Comparison of ENCODE assay signal across 14 mouse cellular contexts in the genomic region with DNA sequence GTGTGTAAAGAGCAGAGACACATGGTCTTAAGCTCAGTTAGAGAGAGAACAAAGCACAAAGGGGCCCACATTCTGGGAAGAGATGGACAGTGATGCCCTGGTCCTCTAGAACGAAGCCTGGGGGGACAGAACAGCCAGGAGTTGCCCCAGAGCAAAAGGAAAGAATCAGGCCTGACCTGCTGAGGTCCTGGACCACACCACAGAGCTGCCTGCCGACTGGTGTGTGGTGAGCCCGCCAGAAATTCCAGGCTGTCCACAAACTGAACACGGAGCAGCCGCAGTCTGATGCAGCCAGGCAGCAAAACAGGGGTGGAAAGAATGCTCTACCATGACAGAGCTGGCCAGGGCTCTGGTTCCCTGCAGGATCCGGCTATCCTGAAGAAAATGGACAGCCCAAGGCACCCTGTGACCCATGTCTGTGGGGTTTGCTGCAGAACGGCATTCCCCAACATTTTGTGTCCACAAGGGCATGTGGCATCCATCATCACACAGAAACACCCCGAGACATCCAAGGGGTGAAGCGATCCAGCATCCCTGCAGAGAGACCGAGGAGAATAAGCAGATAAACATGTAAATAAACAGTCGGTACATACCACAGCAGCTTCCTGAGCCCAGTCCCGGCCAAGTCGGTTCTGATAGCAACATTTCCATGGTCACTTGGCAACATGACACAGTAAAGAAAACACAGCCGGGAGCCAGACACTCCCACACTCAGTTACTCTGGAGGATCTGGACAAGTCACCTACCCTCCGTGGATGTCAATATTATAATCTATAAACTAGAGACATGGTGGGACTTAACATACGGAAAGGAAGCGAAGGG.
DNase-seq lines count a peak whose midpoint lies in the region; ATAC-seq and TF ChIP-seq lines count a peak whose summit lies in the region.
"Had no signal": no experiment of that assay in that cellular context is flagged by ENCODE, and none has a peak within 500 bp of the region (broad histone marks: within the 10 kb centered on the region; RNA-seq: fewer than 3 reads in every experiment).

No protein-coding gene starts in this region.

- H3K4me3 ChIP-seq in embryonic facial prominence, embryonic 15.5 days (replicated peaks): no peak overlapping the region
- H3K4me3 ChIP-seq in embryonic facial prominence, embryonic 10.5 days: no peak overlapping the region
- H3K4me3 ChIP-seq in liver, postnatal 0 days (ENCODE audit: low read depth, low read length): no peak overlapping the region
- H3K4me3 ChIP-seq in liver, embryonic 12.5 days: no peak overlapping the region
- H3K4me3 ChIP-seq in lung, adult 2 months (replicated peaks; ENCODE audit: extremely low read depth, low read depth, low read length): peak overlapping the region; percentile 17
- H3K4me3 ChIP-seq in hindbrain, embryonic 12.5 days: no peak overlapping the region
- H3K4me3 ChIP-seq: layer of hippocampus, adult 2 months had no signal

- H3K36me3 ChIP-seq in embryonic facial prominence, embryonic 15.5 days: no peaks in the 10 kb centered on the region
- no peaks in the 10 kb centered on the region for H3K36me3 ChIP-seq in embryonic facial prominence, embryonic 10.5 days (replicated peaks)
- no peaks in the 10 kb centered on the region for H3K36me3 ChIP-seq in liver, postnatal 0 days (replicated peaks; ENCODE audit: insufficient read depth, low read length)
- no peaks in the 10 kb centered on the region for H3K36me3 ChIP-seq in liver, embryonic 12.5 days
- no peaks in the 10 kb centered on the region for H3K36me3 ChIP-seq in hindbrain, embryonic 12.5 days

- H3K9me3 ChIP-seq in embryonic facial prominence, embryonic 15.5 days (replicated peaks): no peaks in the 10 kb centered on the region
- H3K9me3 ChIP-seq in embryonic facial prominence, embryonic 10.5 days: 0 out of 2 replicates have a peak, but pooled peaks cover 9% of the 10 kb centered on the region
- H3K9me3 ChIP-seq in liver, postnatal 0 days (ENCODE audit: low read length): peaks cover 2% of the 10 kb centered on the region; the same call in 1 of the 2 replicates
- H3K9me3 ChIP-seq in liver, embryonic 12.5 days (replicated peaks): peaks cover 10% of the 10 kb centered on the region
- no peaks in the 10 kb centered on the region for H3K9me3 ChIP-seq in hindbrain, embryonic 12.5 days (replicated peaks)

- H3K4me1 ChIP-seq in embryonic facial prominence, embryonic 15.5 days: 0 out of 2 replicates have a peak, but pooled peaks cover 3% of the 10 kb centered on the region
- H3K4me1 ChIP-seq in embryonic facial prominence, embryonic 10.5 days: no peaks in the 10 kb centered on the region
- no peaks in the 10 kb centered on the region for H3K4me1 ChIP-seq in liver, postnatal 0 days (ENCODE audit: insufficient read depth)
- no peaks in the 10 kb centered on the region for H3K4me1 ChIP-seq in liver, embryonic 12.5 days
- peaks cover 6% of the 10 kb centered on the region for H3K4me1 ChIP-seq in lung, adult 2 months (ENCODE audit: control insufficient read depth, insufficient read depth, low read length)
- no peaks in the 10 kb centered on the region for H3K4me1 ChIP-seq in hindbrain, embryonic 12.5 days

- TF ChIP-seq POLR2A in lung, adult 2 months (IDR thresholded peaks at IDR 0.05; ENCODE audit: borderline replicate concordance, extremely low read depth, low read depth, low read length): no peak

- H3K4me2 ChIP-seq in embryonic facial prominence, embryonic 15.5 days (replicated peaks): no peak overlapping the region
- no peak overlapping the region for H3K4me2 ChIP-seq in liver, postnatal 0 days (ENCODE audit: low read depth, low read length)
- no peak overlapping the region for H3K4me2 ChIP-seq in liver, embryonic 12.5 days
- H3K4me2 ChIP-seq in hindbrain, embryonic 12.5 days (replicated peaks): no peak overlapping the region

- ATAC-seq in embryonic facial prominence, embryonic 15.5 days (ENCODE audit: insufficient number of reproducible peaks, low FRiP score, low TSS enrichment, low read depth): peak; percentile 24; the same call in 1 of the 2 replicates
- ATAC-seq in liver, postnatal 0 days: no peak
- no peak for ATAC-seq in liver, embryonic 12.5 days
- ATAC-seq in hindbrain, embryonic 12.5 days (ENCODE audit: low FRiP score): no peak
- ATAC-seq: forebrain, embryonic 16.5 days had no signal

- TF ChIP-seq EP300 in liver, postnatal 0 days (IDR thresholded peaks at IDR 0.05; ENCODE audit: low read depth): no peak

- no peak for TF ChIP-seq CTCF in liver, postnatal 0 days (IDR thresholded peaks at IDR 0.05; ENCODE audit: low read depth)
- no peak for TF ChIP-seq CTCF in lung, adult 2 months (IDR thresholded peaks at IDR 0.05; ENCODE audit: insufficient read depth, low read length)

- no peak overlapping the region for H3K9ac ChIP-seq in embryonic facial prominence, embryonic 15.5 days
- no peak overlapping the region for H3K9ac ChIP-seq in liver, postnatal 0 days (replicated peaks)
- no peak overlapping the region for H3K9ac ChIP-seq in liver, embryonic 12.5 days
- H3K9ac ChIP-seq in hindbrain, embryonic 12.5 days: no peak overlapping the region

- no peaks in the 10 kb centered on the region for H3K27me3 ChIP-seq in embryonic facial prominence, embryonic 15.5 days
- no peaks in the 10 kb centered on the region for H3K27me3 ChIP-seq in embryonic facial prominence, embryonic 10.5 days (replicated peaks; ENCODE audit: low read depth, poor library complexity, severe bottlenecking)
- no peaks in the 10 kb centered on the region for H3K27me3 ChIP-seq in liver, postnatal 0 days (ENCODE audit: insufficient read depth, low read length)
- H3K27me3 ChIP-seq in liver, embryonic 12.5 days (replicated peaks): no peaks in the 10 kb centered on the region
- no peaks in the 10 kb centered on the region for H3K27me3 ChIP-seq in hindbrain, embryonic 12.5 days

- DNase-seq in embryonic facial prominence, embryonic 10.5 days (ENCODE audit: low spot score): no peak
- DNase-seq in liver, postnatal 0 days: no peak
- DNase-seq in lung, adult 2 months: peak; percentile 7
- DNase-seq in yolk sac, embryonic 10.5 days (ENCODE audit: low spot score): peak; percentile 35
- no peak for DNase-seq in left cerebral cortex, adult 11 months (ENCODE audit: low spot score)
- DNase-seq: cerebellum, postnatal 25 days; gastrocnemius, postnatal 36 days; left cerebral cortex, postnatal 4 days; thymus, adult 18-20 months had no signal

- H3K27ac ChIP-seq in embryonic facial prominence, embryonic 15.5 days (replicated peaks): no peak overlapping the region
- H3K27ac ChIP-seq in embryonic facial prominence, embryonic 10.5 days (replicated peaks): no peak overlapping the region
- peak overlapping the region; percentile 11; the same call in 1 of the 2 replicates for H3K27ac ChIP-seq in liver, postnatal 0 days (ENCODE audit: low read depth)
- no peak overlapping the region for H3K27ac ChIP-seq in liver, embryonic 12.5 days
- no peak overlapping the region for H3K27ac ChIP-seq in hindbrain, embryonic 12.5 days
- H3K27ac ChIP-seq: layer of hippocampus, adult 2 months had no signal

- 61% methylated on average over 17 of the region's 17 CpGs for WGBS in embryonic facial prominence, embryonic 15.5 days
- WGBS in embryonic facial prominence, embryonic 10.5 days: 77% methylated on average over 17 of the region's 17 CpGs
- WGBS in liver, postnatal 0 days (ENCODE audit: insufficient replicate concordance): 66% methylated on average over 17 of the region's 17 CpGs
- 64% methylated on average over 17 of the region's 17 CpGs for WGBS in liver, embryonic 12.5 days (ENCODE audit: insufficient replicate concordance)
- 39% methylated on average over 17 of the region's 17 CpGs for WGBS in lung, adult 2 months
- WGBS in hindbrain, embryonic 12.5 days: 72% methylated on average over 17 of the region's 17 CpGs

Comparison
In these comparisons a context has a peak if more than half of its experiments do, and no peak if none do; other contexts are left out.
1. DNase-seq: peak in lung, adult 2 months (single experiment) and yolk sac, embryonic 10.5 days (single experiment); none in embryonic facial prominence, embryonic 10.5 days (single experiment), liver, postnatal 0 days (single experiment) and left cerebral cortex, adult 11 months (single experiment).